Mouse (Mus musculus) myocyte (in vitro differentiated cells): ENCODE measurements around the gene Crlf1. TPM values are rescaled to one million over a fixed set of nuclear protein-coding genes. Genes with fewer than 3 reads are reported as not detected.
A peak's percentile ranks its signal among the peaks of the same experiment; 100 is the strongest.

ENCODE experiments used
- H3K27me3 ChIP-seq: one replicate; pipeline ENCODE4 v1.6.1; 2011; ENCODE audit not compliant: control insufficient read depth, insufficient read depth, insufficient read length
- H3K36me3 ChIP-seq: one replicate; pipeline ENCODE4 v1.6.1; 2011; ENCODE audit not compliant: control insufficient read depth, insufficient read depth
- H3K4me2 ChIP-seq: one replicate; pipeline ENCODE4 v1.6.1; 2011; ENCODE audit warnings: low read depth, control low read depth
- H3K4me3 ChIP-seq: one replicate; pipeline ENCODE4 v1.5.1; 2011; ENCODE audit warnings: mild to moderate bottlenecking, control low read depth, moderate library complexity
- H3K79me2 ChIP-seq: one replicate; pipeline ENCODE4 v1.6.1; 2011; ENCODE audit not compliant: control insufficient read depth, insufficient read depth
- H3ac ChIP-seq: one replicate; pipeline ENCODE4 v1.6.1; 2011; ENCODE audit not compliant: control insufficient read depth, insufficient read length
- CEBPB ChIP-seq: IDR thresholded peaks from 2 replicates; pipeline ENCODE4 v1.6.1; 2011; ENCODE audit warnings: mild to moderate bottlenecking, moderate library complexity; ENCODE audit not compliant: poor library complexity, insufficient read depth, severe bottlenecking
- E2F4 ChIP-seq: IDR thresholded peaks from one replicate; pipeline ENCODE4 v1.6.1; 2011; ENCODE audit warnings: mild to moderate bottlenecking, control low read depth, moderate library complexity; ENCODE audit not compliant: insufficient read depth
- MAX ChIP-seq: IDR thresholded peaks from one replicate; pipeline ENCODE4 v1.6.1; 2011; ENCODE audit warnings: low read depth, mild to moderate bottlenecking, control low read depth
- MYOD1 ChIP-seq, 3 experiments: IDR thresholded peaks; one replicate each; pipeline ENCODE4 v1.6.1; 2011; ENCODE audit warnings: control low read depth in 2 of 3, low read depth in 2 of 3, mild to moderate bottlenecking in 2 of 3, moderate library complexity in 1 of 3; ENCODE audit not compliant: insufficient read length in 2 of 3, control insufficient read depth in 1 of 3
- MYOG ChIP-seq, 3 experiments: IDR thresholded peaks; one replicate each; pipeline ENCODE4 v1.6.1; 2011; ENCODE audit warnings: control low read depth in 2 of 3, low read depth in 2 of 3, mild to moderate bottlenecking in 2 of 3; ENCODE audit not compliant: insufficient read length in 2 of 3, control insufficient read depth in 1 of 3, insufficient read depth in 1 of 3
- POLR2A ChIP-seq: IDR thresholded peaks from one replicate; pipeline ENCODE4 v1.6.1; 2011; ENCODE audit warnings: low read depth, mild to moderate bottlenecking, control low read depth, moderate library complexity; ENCODE audit not compliant: insufficient read length
- POLR2AphosphoS2 ChIP-seq: IDR thresholded peaks from one replicate; pipeline ENCODE4 v1.6.1; 2011; ENCODE audit warnings: low read depth, control low read depth; ENCODE audit not compliant: insufficient read length
- REST ChIP-seq: IDR thresholded peaks from one replicate; pipeline ENCODE4 v1.6.1; 2011; ENCODE audit warnings: mild to moderate bottlenecking, control low read depth, moderate library complexity; ENCODE audit not compliant: insufficient read depth, insufficient read length
- SRF ChIP-seq: IDR thresholded peaks from one replicate; pipeline ENCODE4 v1.6.1; 2011; ENCODE audit warnings: low read depth; ENCODE audit not compliant: control insufficient read depth, insufficient read length
- TCF12 ChIP-seq: IDR thresholded peaks from one replicate; pipeline ENCODE4 v1.6.1; 2011; ENCODE audit warnings: mild to moderate bottlenecking, control low read depth; ENCODE audit not compliant: poor library complexity, insufficient read depth, severe bottlenecking
- TCF3 ChIP-seq: IDR thresholded peaks from one replicate; pipeline ENCODE4 v1.6.1; 2011; ENCODE audit warnings: low read depth, control low read depth; ENCODE audit not compliant: insufficient read length
- USF1 ChIP-seq: IDR thresholded peaks from one replicate; pipeline ENCODE4 v1.6.1; 2011; ENCODE audit warnings: low read depth, mild to moderate bottlenecking, control low read depth, moderate library complexity
- polyA plus RNA-seq: library from polyadenylated mRNA; unstranded; fragments of >200 nt; fragmentation: generic; extraction: Trizol; gene quantifications from one replicate; pipeline ENCODE4 v1.2.1, GENCODE M21; 2012; ENCODE audit warnings: missing spikeins

Gene Crlf1
- polyA plus RNA-seq, 1 experiment: 99.1 TPM

DNA sequence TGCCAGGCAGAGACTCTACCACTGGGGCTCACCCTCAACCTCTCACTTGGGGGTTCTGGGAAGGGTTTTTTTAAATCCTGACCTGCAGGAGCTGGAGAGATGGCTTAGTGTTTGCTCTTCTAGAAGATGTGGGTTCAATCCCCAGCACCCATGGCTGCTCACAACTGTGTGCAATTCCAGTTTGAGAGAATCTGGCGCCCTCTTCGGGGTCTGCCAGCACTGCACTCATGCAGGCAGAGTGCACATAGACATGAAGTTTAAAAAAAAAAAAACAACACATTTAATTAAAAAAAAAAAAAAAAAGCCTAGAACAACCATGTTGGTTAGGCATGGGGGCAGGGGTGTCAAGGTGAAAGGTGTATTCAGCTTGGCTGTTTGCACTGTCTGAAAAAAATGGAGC lies 37.4 kb downstream of the Crlf1 start:
- H3ac ChIP-seq: no peak overlapping the region
- no peak overlapping the region for H3K4me2 ChIP-seq
- peaks cover 17% of the 10 kb centered on the region for H3K79me2 ChIP-seq
- peaks cover 11% of the 10 kb centered on the region for H3K36me3 ChIP-seq
- H3K27me3 ChIP-seq: no peaks in the 10 kb centered on the region
- no peak for TF ChIP-seq REST
- TF ChIP-seq USF1: no peak
- no peak for TF ChIP-seq MAX
- no peak for TF ChIP-seq POLR2A
- TF ChIP-seq MYOD1 (IDR thresholded peaks at IDR 0.05; ENCODE audit: control insufficient read depth in 1 of 3, insufficient read length in 2 of 3, low read depth in 2 of 3): no peak
- no peak for TF ChIP-seq SRF
- no peak for TF ChIP-seq POLR2AphosphoS2
- no peak for TF ChIP-seq TCF3
- no peak for TF ChIP-seq E2F4
- no peak for TF ChIP-seq MYOG (IDR thresholded peaks at IDR 0.05; ENCODE audit: control insufficient read depth in 1 of 3, insufficient read depth in 1 of 3, insufficient read length in 2 of 3, low read depth in 2 of 3)
- TF ChIP-seq CEBPB: no peak
- no peak for TF ChIP-seq TCF12
- no peak overlapping the region for H3K4me3 ChIP-seq

DNA sequence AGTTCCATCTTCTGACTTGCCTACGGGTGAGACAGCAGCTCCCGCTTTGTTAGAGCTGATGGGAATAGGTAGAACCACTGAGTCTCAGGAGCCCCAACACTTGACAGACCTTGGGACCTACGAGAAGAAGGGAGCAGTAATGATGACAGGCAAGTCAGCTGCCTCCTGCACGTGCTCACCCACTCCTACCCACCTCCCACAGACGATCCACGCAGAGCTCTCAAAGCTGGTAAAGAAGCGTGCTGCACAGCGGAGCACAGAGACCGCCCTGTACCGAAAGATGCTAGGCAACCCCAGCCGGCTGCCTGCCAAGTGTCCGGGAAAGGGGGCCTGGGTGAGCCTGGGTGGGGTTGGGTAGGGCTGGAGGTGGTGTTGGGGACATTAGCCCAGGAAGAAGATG lies 41.3 kb downstream of the Crlf1 start:
- peaks cover 5% of the 10 kb centered on the region for H3K79me2 ChIP-seq
- H3K27me3 ChIP-seq: no peaks in the 10 kb centered on the region
- H3K4me2 ChIP-seq: no peak overlapping the region
- H3K36me3 ChIP-seq: peaks cover 20% of the 10 kb centered on the region
- TF ChIP-seq CEBPB (no peak), MYOG (IDR thresholded peaks at IDR 0.05; ENCODE audit: control insufficient read depth in 1 of 3, insufficient read depth in 1 of 3, insufficient read length in 2 of 3, low read depth in 2 of 3) (no peak), MAX (no peak), SRF (no peak), MYOD1 (IDR thresholded peaks at IDR 0.05; ENCODE audit: control insufficient read depth in 1 of 3, insufficient read length in 2 of 3, low read depth in 2 of 3) (no peak), POLR2AphosphoS2 (no peak), E2F4 (no peak), POLR2A (no peak), USF1 (no peak)
- H3ac ChIP-seq: no peak overlapping the region
- no peak overlapping the region for H3K4me3 ChIP-seq

DNA sequence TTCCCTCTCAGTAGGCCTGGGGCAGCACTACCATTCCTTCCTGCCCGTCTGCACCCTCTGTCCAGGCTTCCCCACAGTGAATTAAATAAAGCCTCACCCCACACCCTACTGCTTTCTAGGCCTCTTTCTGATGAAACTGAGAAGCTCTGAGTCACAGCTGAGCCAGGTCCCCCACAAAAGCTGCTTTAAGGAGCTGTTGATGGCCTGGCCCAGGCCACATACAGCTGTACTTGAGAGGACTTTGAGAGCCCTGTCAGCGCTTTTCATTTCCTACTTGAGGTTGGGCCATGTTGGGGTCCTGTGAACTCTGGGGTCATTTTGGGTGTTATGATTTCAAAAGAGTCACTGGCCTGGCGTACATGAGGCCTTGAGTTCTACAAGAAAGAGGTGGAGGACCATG lies 42.3 kb downstream of the Crlf1 start:
- Histone ChIP-seq H3K4me3 (no peak overlapping the region), H3K36me3 (peaks cover 20% of the 10 kb centered on the region), H3ac (no peak overlapping the region), H3K27me3 (no peaks in the 10 kb centered on the region), H3K79me2 (peaks cover 6% of the 10 kb centered on the region), H3K4me2 (no peak overlapping the region)
- TF ChIP-seq POLR2AphosphoS2 (no peak), E2F4 (no peak), CEBPB (no peak), POLR2A (no peak), SRF (no peak)

DNA sequence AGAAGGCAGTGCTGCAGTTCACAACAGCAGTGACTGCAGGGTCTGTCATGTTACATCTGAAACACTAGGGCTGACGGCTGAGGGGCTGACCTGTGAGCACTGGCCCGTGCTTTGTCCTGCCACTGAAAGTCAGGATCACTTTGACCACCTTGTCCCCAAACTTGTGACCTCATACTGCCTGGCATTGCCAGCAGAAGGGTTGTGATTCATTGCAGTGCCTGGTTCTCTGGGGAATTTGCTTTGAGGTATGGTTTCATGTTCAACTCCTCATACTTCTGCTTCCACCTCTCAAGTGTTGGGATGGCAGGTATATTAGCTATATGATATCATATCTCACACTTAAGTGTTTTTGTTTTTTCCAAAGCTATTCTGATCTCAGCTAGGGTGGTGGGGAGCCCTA lies 42.7 kb downstream of the Crlf1 start:
- no peak overlapping the region for H3K4me2 ChIP-seq
- peaks cover 11% of the 10 kb centered on the region for H3K79me2 ChIP-seq
- no peak overlapping the region for H3K4me3 ChIP-seq
- no peaks in the 10 kb centered on the region for H3K27me3 ChIP-seq
- TF ChIP-seq SRF: no peak
- H3K36me3 ChIP-seq: peaks cover 20% of the 10 kb centered on the region
- no peak overlapping the region for H3ac ChIP-seq

GRCm38 (mm10) chr8:70538024-70538579 lies 45.1 kb downstream of the Crlf1 start:
- H3K36me3 ChIP-seq: peaks cover 9% of the 10 kb centered on the region
- H3K27me3 ChIP-seq: no peaks in the 10 kb centered on the region
- peak overlapping the region; percentile 100 for H3K4me2 ChIP-seq
- peak overlapping the region; percentile 51 for H3ac ChIP-seq
- peaks cover 35% of the 10 kb centered on the region for H3K79me2 ChIP-seq
- peak overlapping the region; percentile 91 for H3K4me3 ChIP-seq
- TF ChIP-seq USF1: no peak
- no peak for TF ChIP-seq MYOD1 (IDR thresholded peaks at IDR 0.05; ENCODE audit: control insufficient read depth in 1 of 3, insufficient read length in 2 of 3, low read depth in 2 of 3)
- no peak for TF ChIP-seq MYOG (IDR thresholded peaks at IDR 0.05; ENCODE audit: control insufficient read depth in 1 of 3, insufficient read depth in 1 of 3, insufficient read length in 2 of 3, low read depth in 2 of 3)
- TF ChIP-seq REST: no peak
- TF ChIP-seq POLR2A: peak; percentile 52
- TF ChIP-seq TCF3: no peak
- no peak for TF ChIP-seq CEBPB
- no peak for TF ChIP-seq MAX
- TF ChIP-seq E2F4: no peak
- no peak for TF ChIP-seq TCF12
- no peak for TF ChIP-seq SRF
- peak; percentile 90 for TF ChIP-seq POLR2AphosphoS2
